Mouse (Mus musculus): ENCODE data around the gene Pfdn5.

Gene Pfdn5

GRCm38 (mm10) chr15:102376453-102377162, 50.7 kb downstream of the Pfdn5 start:
- DNase-seq (ENCODE audit: low spot score), result peak; percentile 79

DNA sequence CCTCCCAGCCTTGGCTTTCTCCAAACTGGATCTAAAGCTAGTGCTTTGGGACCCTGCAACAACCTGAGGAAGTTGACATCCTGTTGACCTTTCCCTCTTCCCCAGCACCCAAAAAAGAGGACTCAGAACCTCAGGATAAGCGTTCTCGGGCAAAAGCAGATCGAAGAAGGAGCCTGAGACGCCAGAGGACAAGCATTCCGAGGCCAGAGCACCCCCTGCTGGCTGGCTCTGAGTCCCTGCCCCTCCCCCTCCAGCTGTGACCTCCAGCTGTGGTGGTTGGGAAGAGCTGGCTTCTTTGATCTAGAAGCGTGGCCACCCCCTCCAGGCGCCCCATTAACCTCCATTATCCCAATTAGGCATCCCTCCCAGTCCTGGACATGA, 51.2 kb downstream of the Pfdn5 start:
- DNase-seq (ENCODE audit: low spot score), result peak; percentile 85

GRCm38 (mm10) chr15:102377810-102378262, 51.9 kb downstream of the Pfdn5 start:
- no peak for DNase-seq (ENCODE audit: low spot score)
